20 mouse cellular contexts compared by ENCODE assay signal in genomic region chr1:156928255-156928654, GRCm38 (mm10). TPM values are rescaled to one million over a fixed set of nuclear protein-coding genes. Genes with fewer than 3 reads are reported as not detected.
DNase-seq lines count a peak whose midpoint lies in the region; ATAC-seq and TF ChIP-seq lines count a peak whose summit lies in the region.
"Had no signal": no experiment of that assay in that cellular context is flagged by ENCODE, and none has a peak within 500 bp of the region (broad histone marks: within the 10 kb centered on the region; RNA-seq: fewer than 3 reads in every experiment).

No protein-coding gene starts in this region.

- no peaks in the 10 kb centered on the region for H3K9me3 ChIP-seq in liver, postnatal 0 days (ENCODE audit: low read length)
- H3K9me3 ChIP-seq in liver, embryonic 11.5 days (ENCODE audit: control insufficient read depth, low read length): no peaks in the 10 kb centered on the region
- H3K9me3 ChIP-seq in liver, embryonic 15.5 days (replicated peaks): no peaks in the 10 kb centered on the region
- H3K9me3 ChIP-seq: embryonic facial prominence, embryonic 12.5 days; forebrain, embryonic 15.5 days; heart, embryonic 10.5 days; hindbrain, embryonic 13.5 days had no signal

- DNase-seq in liver: peak; percentile 56
- DNase-seq in liver, postnatal 0 days: no peak
- DNase-seq in liver, embryonic 11.5 days (ENCODE audit: low spot score): no peak
- no peak for DNase-seq in heart, adult 11 months
- DNase-seq in heart, postnatal 25 days (ENCODE audit: low spot score): no peak
- no peak for DNase-seq in kidney, postnatal 25 days
- DNase-seq: adrenal gland, postnatal 10 days; B cell, adult 2 months; cerebellum, adult 11 months; cerebellum, adult 8-10 months; cerebellum, postnatal 14 days; gastrocnemius, postnatal 36 days; heart, adult 18-20 months; heart, postnatal 10 days had no signal

- no peak overlapping the region for H3K4me2 ChIP-seq in liver, postnatal 0 days (ENCODE audit: low read depth, low read length)
- no peak overlapping the region for H3K4me2 ChIP-seq in liver, embryonic 11.5 days
- peak overlapping the region; percentile 20; the same call in 1 of the 2 replicates for H3K4me2 ChIP-seq in liver, embryonic 15.5 days
- H3K4me2 ChIP-seq: embryonic facial prominence, embryonic 12.5 days; forebrain, embryonic 15.5 days; hindbrain, embryonic 13.5 days had no signal

- H3K27ac ChIP-seq in liver, postnatal 0 days (ENCODE audit: low read depth): no peak overlapping the region
- no peak overlapping the region for H3K27ac ChIP-seq in liver, embryonic 11.5 days (ENCODE audit: low read depth, low read length)
- 0 out of 2 replicates have a peak overlapping the region, but pooled peaks have one; percentile 29 for H3K27ac ChIP-seq in liver, embryonic 15.5 days (replicated peaks)
- H3K27ac ChIP-seq: embryonic facial prominence, embryonic 12.5 days; forebrain, embryonic 15.5 days; heart, embryonic 10.5 days; hindbrain, embryonic 13.5 days had no signal

- no peaks in the 10 kb centered on the region for H3K36me3 ChIP-seq in liver, postnatal 0 days (replicated peaks; ENCODE audit: insufficient read depth, low read length)
- no peaks in the 10 kb centered on the region for H3K36me3 ChIP-seq in liver, embryonic 11.5 days (ENCODE audit: control insufficient read depth, insufficient read depth, low read length)
- no peaks in the 10 kb centered on the region for H3K36me3 ChIP-seq in liver, embryonic 15.5 days (replicated peaks)
- H3K36me3 ChIP-seq: forebrain, embryonic 15.5 days; heart, embryonic 10.5 days; hindbrain, embryonic 13.5 days had no signal

- TF ChIP-seq EP300 in liver, postnatal 0 days (IDR thresholded peaks at IDR 0.05; ENCODE audit: low read depth): no peak

- WGBS in liver, postnatal 0 days (ENCODE audit: insufficient replicate concordance): 62% methylated on average over 4 of the region's 4 CpGs
- WGBS in liver, embryonic 11.5 days: 48% methylated on average over 4 of the region's 4 CpGs
- 20% methylated on average over 4 of the region's 4 CpGs for WGBS in liver, embryonic 15.5 days (ENCODE audit: insufficient replicate concordance)

- ATAC-seq in liver, postnatal 0 days: no peak
- ATAC-seq in liver, embryonic 11.5 days (replicated peaks; ENCODE audit: low FRiP score): peak; percentile 68
- ATAC-seq in liver, embryonic 15.5 days (ENCODE audit: insufficient read depth): 0 out of 2 replicates have a peak, but pooled peaks have one; percentile 45
- ATAC-seq: CD4-positive, CD25-positive, alpha-beta regulatory T cell, adult 4 months; forebrain, embryonic 15.5 days had no signal

- no peaks in the 10 kb centered on the region for H3K27me3 ChIP-seq in liver, postnatal 0 days (ENCODE audit: insufficient read depth, low read length)
- H3K27me3 ChIP-seq in liver, embryonic 11.5 days (replicated peaks; ENCODE audit: control insufficient read depth, insufficient read depth, low read length): no peaks in the 10 kb centered on the region
- H3K27me3 ChIP-seq in liver, embryonic 15.5 days: no peaks in the 10 kb centered on the region
- H3K27me3 ChIP-seq: embryonic facial prominence, embryonic 12.5 days; forebrain, embryonic 15.5 days; hindbrain, embryonic 13.5 days had no signal

- no peak overlapping the region for H3K9ac ChIP-seq in liver, postnatal 0 days (replicated peaks)
- H3K9ac ChIP-seq in liver, embryonic 11.5 days (ENCODE audit: low read depth, low read length): no peak overlapping the region
- H3K9ac ChIP-seq in liver, embryonic 15.5 days: no peak overlapping the region
- H3K9ac ChIP-seq: embryonic facial prominence, embryonic 12.5 days; forebrain, embryonic 15.5 days; hindbrain, embryonic 13.5 days had no signal

- peaks cover 22% of the 10 kb centered on the region for H3K4me1 ChIP-seq in liver, postnatal 0 days (ENCODE audit: insufficient read depth)
- peaks cover 36% of the 10 kb centered on the region for H3K4me1 ChIP-seq in liver, embryonic 11.5 days (replicated peaks; ENCODE audit: control insufficient read depth, insufficient read depth, low read length)
- peaks cover 45% of the 10 kb centered on the region for H3K4me1 ChIP-seq in liver, embryonic 15.5 days (replicated peaks)

- intact Hi-C loops in heart, postnatal 25 days (cut with DNase I): no loop called here

- no peak overlapping the region for H3K4me3 ChIP-seq in liver, postnatal 0 days (ENCODE audit: low read depth, low read length)
- no peak overlapping the region for H3K4me3 ChIP-seq in liver, embryonic 11.5 days (ENCODE audit: low read depth, low read length)
- no peak overlapping the region for H3K4me3 ChIP-seq in liver, embryonic 15.5 days (replicated peaks)
- H3K4me3 ChIP-seq: embryonic facial prominence, embryonic 12.5 days; forebrain, embryonic 15.5 days; heart, embryonic 10.5 days; hindbrain, embryonic 13.5 days had no signal

- TF ChIP-seq CTCF in liver, postnatal 0 days (IDR thresholded peaks at IDR 0.05; ENCODE audit: low read depth): no peak

RNA-seq across cellular contexts. Expression of gene Ralgps2, which starts 11.2 kb away (rescaled TPM):
- polyA plus RNA-seq in liver, postnatal 0 days (2015; fragmentation: Nextera tagmentation; extraction: Ambion mirVana): 25.6 and 26.4 TPM in 2 replicates
- polyA plus RNA-seq in liver, embryonic 11.5 days (2014; fragmentation: Nextera tagmentation; extraction: Ambion mirVana): 33.6 and 38.6 TPM in 2 replicates
- polyA plus RNA-seq in liver, embryonic 15.5 days (2015; fragmentation: Nextera tagmentation; extraction: Ambion mirVana): 12.1 and 14.7 TPM in 2 replicates
- 10 to 100 TPM in 1 of 2 experiments, 1 to 10 TPM in 1; 8.6 to 10.4 TPM for total RNA-seq in heart, postnatal 25 days (2021)
